In the genomic region with DNA sequence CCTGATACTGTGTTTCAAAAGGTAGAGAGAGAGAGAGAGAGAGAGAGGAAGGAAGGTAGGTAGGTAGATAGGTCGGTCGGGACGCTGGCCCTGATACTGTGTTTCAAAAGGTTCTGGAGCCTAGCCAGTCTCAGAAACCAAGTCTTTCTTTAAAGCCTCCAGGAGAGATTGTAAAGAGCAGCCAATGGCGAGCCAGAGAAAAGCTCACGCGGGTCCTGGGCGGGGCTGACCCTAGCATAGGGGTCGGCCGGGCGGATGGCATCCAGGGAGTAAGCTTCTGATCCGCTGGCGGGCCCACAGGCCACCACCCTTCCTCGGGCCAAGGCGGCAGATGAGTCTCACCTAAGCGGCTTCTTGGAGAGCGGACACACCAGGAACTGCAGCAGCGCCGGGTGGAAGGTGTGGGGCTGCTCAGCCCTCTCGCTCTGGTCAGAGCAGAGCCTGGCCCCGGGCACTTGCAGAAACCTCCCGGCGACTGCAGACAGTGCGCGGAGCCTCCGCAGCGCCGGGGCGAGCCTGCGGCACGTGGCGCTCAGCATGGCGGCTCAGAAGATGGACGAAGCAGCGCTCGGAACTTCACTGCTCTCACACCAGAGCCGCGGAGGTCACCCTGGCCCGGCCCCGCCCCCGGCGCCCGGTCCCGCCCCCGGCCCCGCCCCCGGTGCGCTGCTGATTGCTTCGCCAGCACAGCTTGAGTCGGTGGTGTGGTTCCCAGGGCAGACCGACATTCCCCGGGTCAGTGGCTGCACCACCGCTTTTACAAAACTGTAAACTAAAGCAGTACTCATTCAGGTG, we compare ENCODE assay signal across 8 mouse cellular contexts. TPM values are rescaled to one million over a fixed set of nuclear protein-coding genes. Genes with fewer than 3 reads are reported as not detected.
DNase-seq lines count a peak whose midpoint lies in the region; ATAC-seq lines count a peak whose summit lies in the region.

A gene (minus strand): TSS at position 612 of the 795 bp plus-strand sequence.

- no peaks in the 10 kb centered on the region for H3K9me3 ChIP-seq in hindbrain, embryonic 15.5 days

- no peaks in the 10 kb centered on the region for H3K27me3 ChIP-seq in hindbrain, embryonic 15.5 days

- whole genome bisulfite sequencing in hindbrain, embryonic 15.5 days = under 1% methylated on average over 49 of the region's 52 CpGs

- ATAC-seq in hindbrain, embryonic 15.5 days (ENCODE audit: low FRiP score, low read depth) = peak; percentile 98

- peak within 1 kb of the TSS; percentile 88 for H3K27ac ChIP-seq in hindbrain, embryonic 15.5 days (replicated peaks)

- peaks cover 4% of the 10 kb centered on the region; the same call in 1 of the 2 replicates for H3K4me1 ChIP-seq in hindbrain, embryonic 15.5 days (replicated peaks)

- peak within 1 kb of the TSS; percentile 63 for H3K4me2 ChIP-seq in hindbrain, embryonic 15.5 days

- H3K9ac ChIP-seq in hindbrain, embryonic 15.5 days = peak within 1 kb of the TSS; percentile 66

- peak; percentile 89 for DNase-seq in R1 (ENCODE audit: low read depth, low spot score)
- peak; percentile 83 to 85 for DNase-seq in cerebellum, postnatal 36 days
- DNase-seq in frontal cortex, postnatal 36 days (ENCODE audit: low spot score in 2 of 2) = peak; percentile 76 to 88
- peak; percentile 80 for DNase-seq in left cerebral cortex, adult 11 months (ENCODE audit: low spot score)
- peak; percentile 88 to 90 for DNase-seq in lung, postnatal 4 days
- DNase-seq in retina, postnatal 7 days (ENCODE audit: low read depth, low spot score) = peak; percentile 84
- peak; percentile 70 for DNase-seq in urinary bladder, adult 2 months (ENCODE audit: low spot score)

- H3K4me3 ChIP-seq in hindbrain, embryonic 15.5 days = peak within 1 kb of the TSS; percentile 68

- H3K36me3 ChIP-seq in hindbrain, embryonic 15.5 days = peaks cover 6% of the 10 kb centered on the region; the same call in 1 of the 2 replicates

RNA-seq across cellular contexts. Expression of the gene that starts here (rescaled TPM):
- polyA plus RNA-seq in hindbrain, embryonic 15.5 days (2015; fragmentation: Nextera tagmentation; extraction: Ambion mirVana) = 17.2 and 18.0 TPM in 2 replicates
- 21.0 and 22.2 TPM in 2 replicates for polyA plus RNA-seq in urinary bladder, adult 2 months (2012; rRNA removed)

Comparison
In these comparisons a context has a peak if more than half of its experiments do, and no peak if none do; other contexts are left out.
1. Peak in every context shown above with its lines: DNase-seq, ATAC-seq, H3K4me3 ChIP-seq and H3K27ac ChIP-seq.